Mouse (Mus musculus) myocyte (in vitro differentiated cells): ENCODE data around the gene Sept11.

Experiments used
- E2F4 ChIP-seq: IDR thresholded peaks from one replicate; pipeline ENCODE4 v1.6.1; 2011; ENCODE audit warnings: mild to moderate bottlenecking, control low read depth, moderate library complexity; ENCODE audit not compliant: insufficient read depth
- MAX ChIP-seq: IDR thresholded peaks from one replicate; pipeline ENCODE4 v1.6.1; 2011; ENCODE audit warnings: low read depth, mild to moderate bottlenecking, control low read depth
- MYOD1 ChIP-seq, 3 experiments: IDR thresholded peaks; one replicate each; pipeline ENCODE4 v1.6.1; 2011; ENCODE audit warnings: control low read depth in 2 of 3, low read depth in 2 of 3, mild to moderate bottlenecking in 2 of 3, moderate library complexity in 1 of 3; ENCODE audit not compliant: insufficient read length in 2 of 3, control insufficient read depth in 1 of 3
- MYOG ChIP-seq, 3 experiments: IDR thresholded peaks; one replicate each; pipeline ENCODE4 v1.6.1; 2011; ENCODE audit warnings: control low read depth in 2 of 3, low read depth in 2 of 3, mild to moderate bottlenecking in 2 of 3; ENCODE audit not compliant: insufficient read length in 2 of 3, control insufficient read depth in 1 of 3, insufficient read depth in 1 of 3
- POLR2A ChIP-seq: IDR thresholded peaks from one replicate; pipeline ENCODE4 v1.6.1; 2011; ENCODE audit warnings: low read depth, mild to moderate bottlenecking, control low read depth, moderate library complexity; ENCODE audit not compliant: insufficient read length
- POLR2AphosphoS2 ChIP-seq: IDR thresholded peaks from one replicate; pipeline ENCODE4 v1.6.1; 2011; ENCODE audit warnings: low read depth, control low read depth; ENCODE audit not compliant: insufficient read length
- TCF3 ChIP-seq: IDR thresholded peaks from one replicate; pipeline ENCODE4 v1.6.1; 2011; ENCODE audit warnings: low read depth, control low read depth; ENCODE audit not compliant: insufficient read length

DNA sequence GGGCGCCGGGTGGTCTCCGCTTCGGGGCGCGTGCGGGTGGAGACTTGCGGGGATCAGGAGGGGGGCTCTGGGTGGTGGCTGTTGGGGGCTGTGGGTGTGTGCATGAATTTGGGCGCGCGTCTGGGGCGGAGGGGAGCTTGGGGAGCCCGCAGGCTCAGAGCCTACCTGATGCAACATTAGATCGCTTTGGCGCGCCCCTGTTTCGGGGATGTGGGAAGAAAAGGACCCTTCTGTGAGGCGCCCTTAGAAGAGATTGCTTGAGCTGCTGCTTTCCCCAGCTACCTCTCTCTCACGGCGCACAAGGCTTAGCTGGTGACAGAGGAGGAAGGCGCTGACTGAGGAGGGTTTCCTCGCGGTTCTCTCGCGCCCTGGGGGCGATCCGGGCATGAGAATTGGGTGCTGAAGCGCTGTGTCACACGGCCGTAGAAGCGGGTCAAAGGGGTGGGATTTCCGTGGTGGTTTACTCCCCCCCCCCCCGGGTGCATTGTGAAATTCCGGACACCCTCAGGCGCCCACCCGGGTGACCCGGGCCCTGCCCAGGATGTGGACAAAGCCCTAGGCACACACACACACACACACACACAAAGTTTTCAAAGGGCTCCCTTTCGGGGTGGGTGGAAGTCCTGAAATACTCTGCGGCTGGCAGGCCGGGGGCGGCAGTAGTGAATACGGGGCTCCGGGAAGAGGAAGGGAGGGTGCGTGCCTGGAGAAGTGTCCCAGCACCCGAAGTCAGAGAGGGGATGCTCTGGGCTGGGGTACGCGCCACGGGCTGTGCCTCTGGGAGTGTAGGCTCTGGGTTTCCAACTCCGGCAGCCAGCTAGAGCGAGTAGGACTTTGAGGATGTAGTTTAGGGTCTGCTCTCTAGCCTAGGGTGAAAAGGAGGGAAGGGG lies 646 bp downstream of the Sept11 start:
- TF ChIP-seq POLR2A = peak; percentile 13
- TF ChIP-seq POLR2AphosphoS2 = no peak
- no peak for TF ChIP-seq E2F4
- no peak for TF ChIP-seq MAX
- no peak for TF ChIP-seq TCF3
- TF ChIP-seq MYOD1 (IDR thresholded peaks at IDR 0.05; ENCODE audit: control insufficient read depth in 1 of 3, insufficient read length in 2 of 3, low read depth in 2 of 3) = peak in 1 of 3 experiments; percentile 1
- peak in 1 of 3 experiments; percentile 1 for TF ChIP-seq MYOG (IDR thresholded peaks at IDR 0.05; ENCODE audit: control insufficient read depth in 1 of 3, insufficient read depth in 1 of 3, insufficient read length in 2 of 3, low read depth in 2 of 3)
